Mouse (Mus musculus) retina, embryonic 14.5 days (tissue): ENCODE results near the gene Xlr4a.
"Not testable (repeated sequence)": the region's sequence is repeated elsewhere in the genome, so short reads cannot be mapped to it uniquely, and the experiment has no call there.

ENCODE experiments used
- DNase-seq: peaks from one replicate; pipeline ENCODE4 v3.0.0-alpha.2; 2015; ENCODE audit warnings: low spot score

Xlr4a gene

GRCm38 (mm10) chrX:73082267-73083055 is at the start of gene Xlr4a:
Gene Xlr4a, minus strand, starts transcription at chrX:73082478.
- DNase-seq = not testable (repeated sequence)

- not testable (repeated sequence) for DNase-seq
Observed at GRCm38 (mm10) chrX:73122859-73123829, 40.9 kb upstream of the Xlr4a start.

- DNase-seq = not testable (repeated sequence)
Observed at GRCm38 (mm10) chrX:73116747-73117146, 34.5 kb upstream of the Xlr4a start, which contains the start of gene Gm14685. Gene Gm14685, plus strand, starts transcription at chrX:73117047.

GRCm38 (mm10) chrX:73096941-73097508 is 14.7 kb upstream of the Xlr4a start, which contains the start of gene Xlr3a:
Gene Xlr3a, minus strand, starts transcription at chrX:73097095.
- DNase-seq = not testable (repeated sequence)

GRCm38 (mm10) chrX:73066765-73067312 is 15.4 kb downstream of the Xlr4a start:
- not testable (repeated sequence) for DNase-seq

- no peak for DNase-seq
Observed at GRCm38 (mm10) chrX:73064415-73064793, 17.9 kb downstream of the Xlr4a start, which contains the start of gene Pnma3. Gene Pnma3, plus strand, starts transcription at chrX:73064787.

GRCm38 (mm10) chrX:73063512-73064414 is 18.5 kb downstream of the Xlr4a start:
- peak; percentile 45 for DNase-seq

GRCm38 (mm10) chrX:73062323-73062722 is 20.0 kb downstream of the Xlr4a start:
- no peak for DNase-seq

- no peak for DNase-seq
Observed at GRCm38 (mm10) chrX:73061528-73061927, 20.8 kb downstream of the Xlr4a start.

- peak; percentile 96 for DNase-seq
Observed at GRCm38 (mm10) chrX:73053860-73054563, 28.3 kb downstream of the Xlr4a start.

- no peak for DNase-seq
Observed at GRCm38 (mm10) chrX:73039666-73040065, 42.6 kb downstream of the Xlr4a start.

GRCm38 (mm10) chrX:73038831-73039230 is 43.4 kb downstream of the Xlr4a start:
- DNase-seq = no peak

GRCm38 (mm10) chrX:73037003-73037402 is 45.3 kb downstream of the Xlr4a start, which contains the start of gene Pnma5:
Gene Pnma5, minus strand, starts transcription at chrX:73037103.
- DNase-seq = no peak
